Mouse (Mus musculus): ENCODE measurements around the gene Camk2d.

Gene Camk2d

DNA sequence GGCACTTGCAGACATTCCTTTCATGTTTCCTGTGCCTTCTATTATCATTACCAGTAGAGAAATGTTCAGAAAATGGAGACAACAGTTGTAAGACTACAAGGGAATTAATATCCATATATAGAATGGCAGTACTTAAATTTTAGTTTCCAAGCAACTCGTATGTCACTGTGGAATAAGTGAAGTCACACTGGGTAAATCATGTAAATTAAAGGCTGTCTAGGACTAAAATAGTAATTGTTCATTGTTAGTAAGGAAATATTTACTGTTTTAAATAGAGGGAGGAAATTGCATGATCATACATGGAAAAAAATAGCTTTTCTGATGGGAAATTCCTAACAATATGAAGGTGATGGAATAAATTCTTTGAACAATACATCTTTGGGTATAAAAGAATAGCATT, 57.0 kb downstream of the Camk2d start:
- no peak for DNase-seq

- DNase-seq, result no peak
Observed at GRCm38 (mm10) chr3:126656173-126656572, 60.1 kb downstream of the Camk2d start.

DNA sequence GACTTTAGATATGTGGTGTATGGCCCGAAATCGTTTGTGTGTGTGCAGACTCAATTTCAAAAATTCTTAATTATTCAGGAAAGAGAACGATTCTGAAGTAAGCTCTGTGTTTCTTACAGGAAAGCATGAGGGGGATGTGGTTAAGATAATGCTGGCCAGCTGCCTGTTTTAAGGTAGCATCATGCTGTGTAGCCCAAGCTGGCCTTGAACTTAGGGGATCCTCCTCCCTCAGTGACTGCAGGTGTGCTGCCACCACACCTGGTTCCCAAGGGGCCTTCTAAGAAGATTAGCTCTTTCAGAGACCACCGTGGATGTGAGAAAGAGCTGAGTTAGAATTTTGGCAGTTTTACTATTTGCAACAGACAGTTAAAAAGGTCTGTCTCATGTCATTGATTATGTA, 61.8 kb downstream of the Camk2d start:
- DNase-seq, result no peak

DNA sequence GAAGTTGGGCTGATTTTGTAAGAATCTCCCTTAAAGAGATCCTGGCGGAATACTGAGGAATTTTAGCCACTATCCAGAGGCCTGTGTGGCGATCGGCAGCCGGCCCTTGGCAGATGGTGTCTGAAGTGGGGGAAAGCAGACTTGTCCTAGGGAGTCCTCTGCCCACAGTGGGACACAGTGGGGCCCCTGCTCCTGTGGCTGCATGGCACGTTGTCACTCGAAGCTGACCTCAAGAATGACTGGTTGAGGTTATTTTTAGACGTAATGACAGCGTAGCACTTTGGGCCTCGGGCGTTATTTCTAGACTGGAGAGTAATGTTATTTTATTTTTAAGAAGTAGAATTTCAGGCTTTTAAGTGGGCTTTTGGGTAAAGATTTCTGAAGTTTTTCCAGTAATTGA, 62.7 kb downstream of the Camk2d start:
- DNase-seq, result no peak

- no peak for DNase-seq
Observed at GRCm38 (mm10) chr3:126659235-126659634, 63.1 kb downstream of the Camk2d start.

- no peak for DNase-seq
Observed at GRCm38 (mm10) chr3:126659832-126660564, 63.9 kb downstream of the Camk2d start.

GRCm38 (mm10) chr3:126660575-126660974, 64.5 kb downstream of the Camk2d start:
- DNase-seq, result no peak

DNA sequence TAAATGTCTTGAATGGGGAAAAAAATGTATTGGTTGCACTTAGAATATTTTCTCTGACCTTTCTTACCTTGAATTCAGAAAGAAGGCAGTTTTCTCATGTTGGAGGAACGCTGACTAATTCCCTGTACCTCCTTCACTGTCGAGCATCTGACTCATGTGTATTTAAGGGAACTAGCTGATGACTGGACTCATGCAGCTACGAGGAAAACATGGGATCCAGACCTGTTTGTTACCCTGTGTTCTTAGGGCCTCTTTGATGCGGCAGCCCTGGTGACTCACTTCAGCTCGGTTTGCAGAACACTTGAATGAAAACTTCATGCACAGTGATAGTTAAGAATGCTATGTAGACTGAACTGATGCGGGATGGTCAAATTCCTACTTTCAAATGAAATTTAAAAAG, 64.9 kb downstream of the Camk2d start:
- no peak for DNase-seq

DNA sequence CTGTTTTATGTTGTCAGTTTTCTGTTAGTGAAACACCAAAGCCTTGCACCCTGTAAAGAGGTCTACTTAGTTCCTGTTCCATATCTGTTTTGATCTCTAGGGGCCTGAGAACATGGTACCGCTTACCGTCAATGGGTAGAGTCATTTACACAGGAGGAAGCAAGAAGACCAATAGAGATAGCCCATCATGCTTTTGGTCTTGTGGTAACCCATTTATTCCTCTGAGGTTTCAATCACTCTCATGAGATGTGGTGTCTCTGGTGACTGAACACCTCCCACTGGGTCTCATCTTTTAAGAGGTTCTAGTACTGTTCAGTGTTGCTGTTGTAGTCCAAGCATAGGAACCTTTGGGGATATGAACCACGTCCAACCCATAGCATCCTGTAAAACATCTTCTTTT, 65.8 kb downstream of the Camk2d start:
- DNase-seq, result no peak

DNA sequence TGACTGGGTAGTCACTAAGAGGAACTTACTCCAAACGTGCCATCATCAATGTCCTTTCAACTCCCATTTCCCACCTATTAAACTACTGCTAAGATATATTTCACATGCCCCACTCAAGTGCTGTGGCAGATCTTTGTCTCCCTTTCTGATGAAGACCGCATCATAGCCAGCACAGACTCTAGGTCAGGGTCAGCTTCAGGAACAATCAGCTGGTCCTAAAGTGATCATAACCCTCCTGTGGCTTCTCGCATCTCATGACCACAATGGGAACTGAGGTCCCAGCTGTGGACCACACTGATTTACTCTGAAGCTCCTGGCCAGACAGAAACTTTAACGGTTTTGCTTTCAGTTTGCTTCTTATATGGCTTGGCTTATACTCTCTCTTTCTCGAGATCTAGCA, 67.3 kb downstream of the Camk2d start:
- DNase-seq, result no peak

DNA sequence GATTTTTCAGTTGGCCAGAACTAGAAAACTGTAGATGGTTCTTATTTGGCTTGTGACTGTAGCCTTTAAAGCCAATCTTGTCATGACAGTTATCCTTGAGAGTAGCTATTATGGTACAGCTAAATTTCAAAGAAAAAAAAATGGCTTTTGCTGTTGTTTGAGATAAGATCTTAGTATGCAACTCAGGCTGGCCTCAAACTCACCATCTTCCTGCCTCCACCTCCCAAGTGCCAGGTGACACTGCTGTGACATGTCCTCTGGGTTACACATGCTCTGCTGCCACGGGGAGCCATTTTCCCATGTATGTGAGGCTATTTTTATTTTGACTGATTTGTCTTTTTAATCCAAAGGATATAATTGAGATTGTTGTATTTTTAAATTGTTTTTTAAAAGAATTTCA, 69.8 kb downstream of the Camk2d start:
- no peak for DNase-seq

DNA sequence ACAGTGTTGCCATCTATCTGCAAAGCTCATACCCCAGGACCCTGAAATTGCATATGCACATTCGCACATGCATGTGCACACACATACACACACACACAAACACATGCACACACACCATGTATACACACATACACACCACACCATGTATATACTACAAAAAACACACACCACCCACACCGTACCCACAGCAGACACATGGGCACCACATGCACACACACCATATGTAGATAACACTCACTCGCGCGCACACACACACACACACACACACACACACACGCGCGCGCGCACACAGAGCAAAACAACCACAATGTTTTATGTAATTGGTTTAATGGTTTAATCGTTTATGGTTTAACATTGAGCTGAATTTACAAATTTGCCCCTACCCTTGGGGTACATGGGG, 70.9 kb downstream of the Camk2d start:
- no peak for DNase-seq

- peak; percentile 47 for DNase-seq
Observed at GRCm38 (mm10) chr3:126667451-126667850, 71.3 kb downstream of the Camk2d start.

DNA sequence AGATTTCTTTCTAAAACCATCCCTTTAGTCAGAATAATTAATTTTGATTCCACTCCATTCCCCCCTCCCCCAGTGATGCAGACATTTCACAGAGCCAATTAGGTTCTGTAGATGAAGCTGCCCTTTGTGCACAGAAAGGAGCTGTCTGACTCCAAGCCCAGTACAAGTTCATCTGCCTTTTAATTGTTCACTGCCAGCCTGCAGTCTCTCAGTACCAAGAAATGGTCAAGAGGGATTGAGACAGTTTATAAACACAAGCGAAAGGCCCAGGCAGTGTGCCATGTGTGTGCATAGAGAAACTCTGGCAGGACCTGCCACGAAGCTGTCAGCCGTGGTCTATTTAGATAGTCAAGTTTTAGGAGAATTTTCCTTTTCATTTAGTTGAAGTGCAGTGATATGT, 72.0 kb downstream of the Camk2d start:
- DNase-seq, result peak; percentile 35

DNA sequence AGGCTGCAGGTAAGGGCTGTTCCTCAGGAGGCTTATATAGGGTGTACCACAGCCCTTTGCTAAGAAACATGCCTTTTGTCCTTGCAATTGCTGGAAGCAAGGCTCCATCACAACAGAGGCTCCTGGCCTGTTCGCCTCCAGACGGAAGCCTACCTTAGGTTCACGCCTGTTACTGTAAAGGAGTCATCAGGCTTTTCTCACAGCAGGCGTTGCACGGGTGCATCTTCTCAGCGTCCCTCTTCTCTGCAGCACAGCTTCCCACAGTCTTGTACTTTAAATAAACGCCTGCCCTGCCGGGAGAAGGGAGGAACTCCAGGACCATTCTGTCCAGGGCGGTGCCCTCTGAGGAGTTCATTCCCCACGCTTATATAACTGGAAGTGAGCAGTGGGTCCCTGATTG, 72.6 kb downstream of the Camk2d start:
- DNase-seq, result peak; percentile 33

DNA sequence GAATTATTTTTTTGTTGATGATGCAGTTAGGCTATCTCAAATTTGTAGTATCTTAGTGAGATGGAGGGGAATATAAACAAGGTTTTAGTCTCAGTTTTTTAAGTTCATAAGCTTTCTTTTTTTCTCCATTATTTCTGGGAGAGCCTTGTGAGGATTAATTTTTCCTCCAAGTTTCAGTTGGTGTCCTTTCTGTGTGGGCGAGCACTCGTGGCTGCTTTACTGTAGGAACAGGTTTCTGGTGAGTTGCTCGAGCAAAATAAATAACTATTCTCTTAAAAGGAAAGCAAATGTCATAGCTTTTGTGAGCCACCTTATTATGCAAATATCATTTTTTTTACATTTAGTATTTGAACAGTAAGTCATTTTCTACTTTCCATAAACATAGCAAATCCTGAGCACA, 74.3 kb downstream of the Camk2d start:
- DNase-seq, result no peak

DNA sequence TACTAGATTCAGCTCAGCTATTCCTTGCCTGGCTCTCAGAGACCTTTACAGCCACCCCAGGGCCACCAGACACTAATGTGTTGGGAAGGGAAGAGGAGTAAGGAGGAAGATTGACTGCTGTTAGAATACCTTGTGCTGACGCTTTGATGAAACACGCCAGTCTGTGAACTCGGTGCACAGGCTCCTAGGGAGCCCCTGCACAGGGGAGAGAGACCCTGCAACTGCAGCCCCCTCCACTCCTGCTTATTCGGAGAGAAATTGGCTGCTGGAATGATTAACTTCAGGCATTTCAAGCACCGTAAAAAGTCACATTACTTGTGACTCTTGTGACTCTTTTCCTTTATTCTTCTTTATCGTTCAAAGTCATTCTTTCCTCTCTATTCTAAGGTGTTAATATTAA, 75.2 kb downstream of the Camk2d start:
- no peak for DNase-seq

GRCm38 (mm10) chr3:126681051-126681450, 84.9 kb downstream of the Camk2d start:
- DNase-seq, result no peak

DNA sequence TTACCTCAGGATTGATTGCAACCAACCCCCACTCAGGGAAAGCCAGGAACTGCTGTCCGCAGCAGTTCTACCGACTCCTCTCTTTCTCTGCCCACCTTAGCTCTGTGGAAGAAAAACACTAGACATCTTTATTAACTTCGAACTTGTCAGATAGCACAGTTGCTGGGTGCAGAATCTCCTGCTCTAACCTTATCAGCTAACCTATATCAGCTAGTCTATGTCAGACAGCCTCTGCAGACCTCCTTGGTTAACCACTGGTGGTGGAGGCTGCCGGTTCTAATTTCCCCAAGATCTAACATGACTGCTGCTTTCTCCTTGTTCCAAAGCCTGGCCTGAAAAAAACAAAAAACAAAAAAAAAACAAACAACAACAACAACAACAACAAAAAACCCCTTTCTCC, 85.9 kb downstream of the Camk2d start:
- DNase-seq, result no peak

- DNase-seq, result no peak
Observed at GRCm38 (mm10) chr3:126685363-126685762, 89.3 kb downstream of the Camk2d start.

DNA sequence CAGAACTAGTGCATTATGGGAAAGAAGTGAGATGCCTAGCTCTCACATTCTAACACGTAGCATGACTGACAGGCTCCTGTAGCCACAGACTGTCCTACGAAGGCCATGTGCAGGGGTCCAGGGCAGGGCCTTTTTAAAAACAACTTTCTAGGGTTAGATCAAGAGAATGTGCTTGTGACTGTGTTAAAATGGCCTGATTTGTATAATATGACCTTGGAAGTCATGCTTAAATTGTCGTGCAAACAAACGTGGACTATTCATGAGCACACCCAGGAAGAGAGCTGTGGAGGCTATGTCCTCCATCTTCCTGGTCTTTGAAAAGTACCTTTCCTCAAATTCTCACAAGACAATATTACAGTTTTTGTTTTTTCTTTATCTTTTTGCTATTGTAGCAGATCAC, 91.0 kb downstream of the Camk2d start:
- no peak for DNase-seq

- DNase-seq, result no peak
Observed at GRCm38 (mm10) chr3:126688516-126688915, 92.4 kb downstream of the Camk2d start.

DNA sequence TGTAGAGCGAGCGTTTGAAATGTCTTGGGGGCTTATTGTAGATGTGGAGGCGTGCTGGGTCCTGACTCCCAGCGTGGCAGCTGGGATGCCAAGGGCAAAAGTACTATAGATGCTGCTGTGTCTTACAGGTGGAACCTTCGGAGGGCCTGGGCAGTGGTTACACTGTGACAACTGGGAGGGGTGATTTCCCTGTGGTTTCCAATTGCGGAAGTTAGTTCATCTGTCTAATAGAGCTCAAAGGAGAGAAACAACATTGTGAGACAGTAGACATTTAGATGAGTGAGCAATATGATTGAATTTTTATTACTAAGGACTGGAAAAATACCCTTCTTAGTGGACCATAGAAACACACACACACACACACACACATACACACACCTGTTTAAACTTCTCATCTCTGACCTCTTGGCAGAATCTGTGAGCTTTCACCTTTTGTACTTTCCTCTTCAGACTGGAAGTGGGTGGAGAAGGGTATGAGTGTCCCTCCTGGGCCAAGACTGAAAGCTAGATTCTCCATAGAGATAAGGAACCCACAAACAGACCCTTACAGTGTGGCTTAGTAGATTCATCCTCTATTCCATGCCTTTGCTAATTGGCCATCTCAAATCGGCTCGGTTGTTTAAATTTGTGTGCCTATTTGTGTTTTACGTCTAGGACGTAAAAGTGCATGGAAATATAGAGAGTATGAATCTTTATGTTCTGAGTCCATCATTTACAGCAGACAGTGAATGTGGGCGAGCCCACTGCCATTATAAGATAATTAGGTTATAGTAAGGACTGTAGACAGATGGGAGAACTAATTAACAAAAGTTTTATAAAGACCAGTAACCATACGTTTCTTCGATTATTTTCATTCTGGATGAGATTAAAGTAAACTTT, 94.8 kb downstream of the Camk2d start:
- no peak for DNase-seq

- DNase-seq, result no peak
Observed at GRCm38 (mm10) chr3:126691565-126691964, 95.5 kb downstream of the Camk2d start.

All from cerebellum, adult 11 months (tissue).